Mouse (Mus musculus) right cerebral cortex, postnatal 14 days (tissue): ENCODE measurements around the gene Dand5.

Experiments
- DNase-seq: peaks from one replicate; pipeline ENCODE4 v3.0.0; 2022

Gene Dand5

DNA sequence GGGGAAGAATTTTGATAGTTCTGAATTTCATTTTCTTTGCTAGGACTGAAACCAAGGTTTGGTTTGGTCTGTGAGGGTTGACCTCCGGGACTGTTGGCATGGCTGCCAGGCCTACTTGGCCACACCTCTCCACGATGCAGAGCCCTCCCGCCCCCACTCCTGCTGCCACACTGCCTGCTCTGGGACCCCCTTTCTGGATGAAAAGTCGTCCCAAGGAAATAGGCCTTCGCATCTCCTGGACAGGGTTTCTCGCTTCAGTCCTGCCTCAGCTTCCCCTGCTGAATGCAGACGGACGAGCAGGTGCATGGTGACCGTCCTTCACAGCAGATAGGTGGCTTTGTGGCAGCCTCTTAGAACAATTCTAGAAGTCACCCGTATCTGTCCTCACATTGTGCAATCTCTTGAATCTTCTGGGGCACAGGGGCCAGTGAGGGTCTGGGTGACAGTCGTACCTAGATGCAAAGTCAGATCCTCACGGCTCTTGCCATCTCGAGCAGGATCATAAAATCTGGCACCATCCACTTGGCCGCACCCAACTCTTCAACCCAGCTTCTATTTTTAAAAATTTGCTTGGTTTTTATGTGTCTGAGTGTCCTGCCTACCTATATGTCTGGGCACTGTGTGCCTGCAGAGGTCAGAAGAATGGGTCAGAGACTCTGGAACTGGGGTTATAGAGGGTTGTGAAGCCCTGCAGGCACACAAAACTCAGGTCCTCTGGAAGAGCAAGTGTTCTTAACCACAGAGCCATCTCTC is 54.1 kb downstream of the Dand5 start:
- no peak for DNase-seq

GRCm38 (mm10) chr8:84767221-84767620 is 55.4 kb downstream of the Dand5 start:
- DNase-seq, result no peak

DNA sequence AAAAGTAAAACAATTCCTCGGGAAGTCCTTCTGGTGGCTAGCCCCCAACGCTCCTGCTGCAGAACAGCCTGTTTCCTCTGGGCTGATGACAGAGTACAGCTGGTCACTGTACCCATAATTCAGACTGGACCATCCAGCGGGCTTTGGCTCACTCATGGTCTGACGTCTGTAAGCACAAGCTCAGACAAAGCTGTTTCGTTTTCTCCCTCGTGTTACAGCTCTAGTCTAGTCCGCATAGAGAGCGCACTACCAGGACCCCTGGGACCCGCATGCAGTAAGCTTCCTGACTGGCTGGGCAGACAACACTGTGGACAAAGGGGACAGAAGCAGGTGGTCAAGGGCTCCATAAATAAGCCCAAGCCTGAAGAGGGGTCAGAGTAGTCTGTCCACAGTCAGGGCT is 56.2 kb downstream of the Dand5 start:
- no peak for DNase-seq

- no peak for DNase-seq
These were observed 57.0 kb downstream of the Dand5 start for GRCm38 (mm10) chr8:84765629-84766028.
